Mouse (Mus musculus): ENCODE measurements around the gene Nr1h2.

Nr1h2 gene

GRCm38 (mm10) chr7:44529518-44529917, 24.2 kb downstream of the Nr1h2 start:
- DNase-seq (ENCODE audit: low read depth), result no peak

GRCm38 (mm10) chr7:44527483-44528398, 26.0 kb downstream of the Nr1h2 start:
- peak; percentile 82 for DNase-seq (ENCODE audit: low read depth)

DNA sequence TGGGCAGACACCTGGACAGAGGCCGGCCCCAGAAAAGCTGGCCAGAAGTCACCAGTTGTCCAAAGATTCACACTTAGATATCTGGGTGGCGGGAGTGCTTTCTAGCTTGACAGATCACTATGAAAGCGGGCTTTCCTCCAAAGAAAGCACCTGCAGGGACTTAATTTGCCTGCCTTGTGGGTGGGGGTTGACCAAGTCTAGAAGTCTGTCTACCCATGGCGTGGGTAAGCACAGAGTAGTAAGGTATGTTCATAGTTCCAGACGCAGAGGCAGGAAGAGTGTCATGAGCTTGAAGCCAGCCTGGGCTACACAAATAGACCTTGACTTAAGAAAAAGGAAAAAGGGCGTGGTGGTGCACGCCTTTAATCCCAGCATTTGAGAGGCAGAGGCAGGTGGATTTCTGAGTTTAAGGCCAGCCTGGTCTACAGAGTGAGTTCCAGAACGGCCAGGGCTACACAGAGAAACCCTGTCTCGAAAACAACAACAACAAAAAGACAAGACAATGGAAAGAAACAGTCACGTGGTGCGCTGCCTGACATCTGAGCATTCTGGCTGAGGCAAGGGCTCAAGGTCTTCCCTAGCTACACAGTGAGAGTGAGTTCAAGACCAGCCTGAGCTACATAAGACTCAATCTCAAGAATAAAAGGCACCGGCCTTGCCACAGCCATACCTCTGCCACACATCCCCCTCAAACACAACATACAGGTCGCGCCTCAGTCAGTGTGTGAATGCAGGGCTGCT, 27.2 kb downstream of the Nr1h2 start:
- DNase-seq (ENCODE audit: low read depth), result no peak

DNA sequence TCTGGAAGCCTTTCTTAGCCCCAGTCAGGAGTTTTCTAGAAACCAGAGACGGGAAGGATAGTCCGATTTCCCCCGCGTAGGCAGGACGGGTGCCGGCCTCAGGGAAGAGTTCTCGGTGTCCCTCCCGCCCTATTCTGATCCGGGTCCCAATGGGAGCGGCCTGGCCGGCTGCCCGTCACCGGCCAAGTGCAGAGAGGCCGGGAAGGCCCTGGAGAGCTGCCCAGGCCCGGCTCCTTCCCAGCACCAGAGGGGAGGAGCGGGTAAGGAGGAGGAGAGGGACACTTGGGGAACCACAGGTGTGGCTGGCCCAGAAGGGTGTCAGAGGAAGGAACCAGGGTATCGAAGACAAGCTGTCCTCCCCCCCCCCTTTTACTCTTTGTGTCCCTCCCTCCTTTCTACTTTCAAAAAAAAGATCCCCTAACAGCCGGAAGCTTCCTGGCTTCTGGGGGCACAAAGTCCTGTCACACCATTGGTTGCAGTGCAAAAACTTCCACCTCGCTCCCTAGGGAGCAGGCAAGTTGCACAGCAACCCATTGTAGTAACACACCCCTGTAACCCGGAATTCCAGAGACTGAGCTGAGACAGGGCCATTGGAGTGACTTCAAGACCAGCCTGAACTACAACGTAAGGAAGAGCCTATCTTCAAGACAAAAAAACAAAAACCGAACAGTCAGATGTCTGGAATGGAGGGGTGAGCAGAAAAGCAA, 28.5 kb downstream of the Nr1h2 start:
- no peak for DNase-seq (ENCODE audit: low read depth)

GRCm38 (mm10) chr7:44524502-44524901, 29.2 kb downstream of the Nr1h2 start, which contains the start of gene Mybpc2:
Gene Mybpc2 (minus strand): TSS chr7:44524656.
- DNase-seq (ENCODE audit: low read depth), result no peak

GRCm38 (mm10) chr7:44523056-44523455, 30.7 kb downstream of the Nr1h2 start:
- DNase-seq (ENCODE audit: low read depth), result no peak

- peak; percentile 10 for DNase-seq (ENCODE audit: low read depth)
Observed at GRCm38 (mm10) chr7:44521710-44522109, 32.0 kb downstream of the Nr1h2 start.

DNA sequence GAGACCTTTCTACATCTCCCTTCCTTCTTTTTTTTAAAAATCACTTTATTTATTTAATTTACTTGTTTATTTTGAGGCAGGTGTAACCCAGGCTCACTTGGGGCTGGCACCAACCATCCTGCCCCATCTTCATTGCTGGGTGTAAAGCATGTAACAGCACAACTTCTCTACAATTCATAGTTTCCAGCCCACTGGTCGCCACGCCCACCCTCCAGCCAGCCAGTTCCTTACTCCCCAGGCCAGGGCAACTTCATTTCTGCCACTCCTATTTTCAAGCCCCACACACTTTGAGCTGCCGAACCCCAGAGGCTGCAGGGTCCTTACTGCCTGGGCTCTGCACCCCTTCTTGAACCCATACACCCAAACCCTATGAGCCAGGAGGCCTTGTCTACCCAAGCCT, 32.8 kb downstream of the Nr1h2 start:
- no peak for DNase-seq (ENCODE audit: low read depth)

DNA sequence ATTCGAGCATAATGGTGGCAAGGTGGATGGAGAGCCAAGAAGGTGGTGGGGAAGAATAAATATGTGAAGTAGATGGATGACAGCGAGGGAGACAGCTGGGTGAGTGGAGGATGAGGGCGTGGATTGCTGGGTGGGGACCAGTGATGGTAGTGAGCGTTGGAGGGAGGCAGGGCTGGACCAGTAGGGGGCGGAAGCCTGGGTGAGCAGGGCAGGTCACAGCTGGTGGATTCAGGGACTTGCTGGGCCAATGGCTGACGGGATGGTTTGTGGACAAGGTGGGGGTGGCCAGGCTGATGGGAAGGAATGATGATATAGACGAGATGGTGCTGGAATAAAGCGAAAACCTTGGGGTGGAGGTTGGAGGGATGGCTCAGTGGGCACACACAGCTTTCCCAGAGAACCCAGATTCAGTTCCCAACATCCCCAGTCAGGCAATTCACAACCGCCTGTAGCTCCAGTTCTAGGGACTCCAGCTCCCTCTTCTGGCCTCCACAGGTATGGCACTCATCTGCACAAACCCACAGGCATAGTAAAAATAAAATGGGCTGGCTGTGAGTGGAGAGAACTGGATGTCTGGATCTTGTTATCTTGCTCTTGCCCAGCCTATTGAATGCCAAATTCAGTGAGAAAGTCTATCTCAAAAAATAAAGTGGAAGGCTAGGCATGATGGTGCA, 34.4 kb downstream of the Nr1h2 start:
- peak; percentile 42 for DNase-seq (ENCODE audit: low read depth)

DNA sequence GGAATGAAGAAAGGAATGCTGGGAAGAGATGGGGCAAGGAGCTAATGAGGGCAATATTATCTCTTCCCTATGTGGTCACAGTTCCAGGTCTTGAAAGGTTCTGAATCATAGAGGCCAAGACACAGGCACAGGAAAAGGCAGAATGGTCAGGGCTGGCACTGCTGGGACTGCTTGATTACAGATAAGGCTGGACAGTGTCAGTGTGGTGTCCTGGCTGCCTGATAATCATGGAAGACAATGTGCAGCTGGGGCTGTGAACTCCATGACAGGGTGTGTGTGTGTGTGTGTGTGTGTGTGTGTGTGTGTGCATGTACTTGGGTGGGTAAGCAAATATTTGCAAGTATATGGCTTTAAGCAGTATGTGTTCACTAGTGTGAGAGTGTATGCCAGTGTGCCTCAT, 46.3 kb downstream of the Nr1h2 start:
- DNase-seq (ENCODE audit: low read depth), result peak; percentile 71

GRCm38 (mm10) chr7:44501563-44502115, 52.1 kb downstream of the Nr1h2 start:
- DNase-seq (ENCODE audit: low read depth), result peak; percentile 81

- no peak for DNase-seq (ENCODE audit: low read depth)
Observed at GRCm38 (mm10) chr7:44500046-44500445, 53.7 kb downstream of the Nr1h2 start.

Measured in 416B (cell line).